ENCODE assay signal across 8 mouse cellular contexts in the genomic region with DNA sequence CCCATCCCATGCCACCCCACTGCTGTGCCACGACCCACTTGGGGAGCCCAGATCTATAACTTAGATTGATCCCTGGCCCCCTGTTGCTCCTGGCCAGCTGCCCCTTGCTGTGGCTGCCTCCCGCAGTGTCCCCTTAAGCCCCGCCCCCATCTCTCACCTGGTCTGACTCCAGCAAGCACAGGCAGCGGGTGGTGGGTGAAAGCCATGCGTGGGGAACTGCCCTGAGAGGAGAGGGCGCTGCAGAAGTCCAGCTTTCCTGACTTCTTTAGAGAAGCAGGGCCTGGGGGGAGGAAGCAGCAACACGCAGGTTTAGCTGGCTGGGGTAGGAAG. TPM values are rescaled to one million over a fixed set of nuclear protein-coding genes. Genes with fewer than 3 reads are reported as not detected.
DNase-seq lines count a peak whose midpoint lies in the region; ATAC-seq lines count a peak whose summit lies in the region.

No protein-coding gene starts in this region.

- H3K9me3 ChIP-seq in neural tube, embryonic 11.5 days (ENCODE audit: control insufficient read depth, low read length) = no peaks in the 10 kb centered on the region
- no peaks in the 10 kb centered on the region for H3K9me3 ChIP-seq in erythroblast, embryonic 14.5 days (ENCODE audit: control insufficient read depth, low read length)
- H3K9me3 ChIP-seq in midbrain, embryonic 11.5 days (ENCODE audit: control insufficient read depth, low read length) = no peaks in the 10 kb centered on the region

- H3K4me2 ChIP-seq in neural tube, embryonic 11.5 days (ENCODE audit: low read depth) = peak overlapping the region; percentile 21
- peak overlapping the region; percentile 0 for H3K4me2 ChIP-seq in midbrain, embryonic 11.5 days

- H3K4me1 ChIP-seq in neural tube, embryonic 11.5 days (ENCODE audit: control insufficient read depth, insufficient read depth, low read length) = peaks cover 18% of the 10 kb centered on the region
- peaks cover 98% of the 10 kb centered on the region for H3K4me1 ChIP-seq in erythroblast, embryonic 14.5 days (ENCODE audit: control insufficient read depth)
- peaks cover 18% of the 10 kb centered on the region for H3K4me1 ChIP-seq in midbrain, embryonic 11.5 days (ENCODE audit: control insufficient read depth, insufficient read depth, low read length)

- H3K36me3 ChIP-seq in neural tube, embryonic 11.5 days (ENCODE audit: control insufficient read depth, insufficient read depth, low read length) = no peaks in the 10 kb centered on the region
- H3K36me3 ChIP-seq in erythroblast, embryonic 14.5 days (ENCODE audit: control insufficient read depth) = peaks cover 89% of the 10 kb centered on the region
- H3K36me3 ChIP-seq in midbrain, embryonic 11.5 days (ENCODE audit: control insufficient read depth, insufficient read depth, low read length) = no peaks in the 10 kb centered on the region

- H3K27ac ChIP-seq in neural tube, embryonic 11.5 days (ENCODE audit: low read depth, low read length) = peak overlapping the region; percentile 81; the same call in 1 of the 2 replicates
- no peak overlapping the region for H3K27ac ChIP-seq in midbrain, embryonic 11.5 days (ENCODE audit: low read depth, low read length)

- 24% methylated on average over 7 of the region's 7 CpGs for WGBS in neural tube, embryonic 11.5 days
- WGBS in midbrain, embryonic 11.5 days = 19% methylated on average over 7 of the region's 7 CpGs

- peak overlapping the region; percentile 46; the same call in 1 of the 2 replicates for H3K9ac ChIP-seq in neural tube, embryonic 11.5 days (ENCODE audit: low read length)
- no peak overlapping the region for H3K9ac ChIP-seq in midbrain, embryonic 11.5 days (ENCODE audit: low read length)

- ATAC-seq in neural tube, embryonic 11.5 days (ENCODE audit: insufficient read depth, low FRiP score, low TSS enrichment) = no peak
- ATAC-seq in midbrain, embryonic 11.5 days (ENCODE audit: low FRiP score) = no peak

- peaks cover 34% of the 10 kb centered on the region for H3K27me3 ChIP-seq in neural tube, embryonic 11.5 days (ENCODE audit: control insufficient read depth, insufficient read depth, low read length)
- H3K27me3 ChIP-seq in erythroblast, embryonic 14.5 days (ENCODE audit: control insufficient read depth) = no peaks in the 10 kb centered on the region
- peaks cover 40% of the 10 kb centered on the region for H3K27me3 ChIP-seq in midbrain, embryonic 11.5 days (ENCODE audit: control insufficient read depth, insufficient read depth, low read length)

- no peak for DNase-seq in neural tube, embryonic 11.5 days (ENCODE audit: low spot score)
- DNase-seq in neural tube, embryonic 10.5 days (ENCODE audit: extremely low spot score, low spot score) = no peak
- DNase-seq in kidney, adult 9 months = peak; percentile 57
- no peak for DNase-seq in midbrain, embryonic 11.5 days (ENCODE audit: low spot score, missing footprints)
- DNase-seq in B cell, adult 2 months = no peak
- no peak for DNase-seq in urinary bladder, postnatal 10 days (ENCODE audit: low spot score)
- no peak for DNase-seq in frontal cortex, postnatal 10 days (ENCODE audit: low spot score in 2 of 2)

- no peak overlapping the region for H3K4me3 ChIP-seq in neural tube, embryonic 11.5 days (ENCODE audit: low read depth, low read length)
- peak overlapping the region; percentile 67 for H3K4me3 ChIP-seq in erythroblast, embryonic 14.5 days (replicated peaks)
- H3K4me3 ChIP-seq in midbrain, embryonic 11.5 days (ENCODE audit: low read depth, low read length) = no peak overlapping the region

RNA-seq across cellular contexts. Expression of gene G430095P16Rik, which starts 0.7 kb away (rescaled TPM):
- 0.84 and 1.8 TPM in 2 replicates for polyA plus RNA-seq in neural tube, embryonic 11.5 days (2014; fragmentation: Nextera tagmentation; extraction: Ambion mirVana)
- 11.0 and 11.9 TPM in 2 replicates for polyA plus RNA-seq in erythroblast, embryonic 14.5 days (2012)
- 1.6 and 1.9 TPM in 2 replicates for polyA plus RNA-seq in midbrain, embryonic 11.5 days (2014; fragmentation: Nextera tagmentation; extraction: Ambion mirVana)

RNA-seq across cellular contexts. Expression of gene Lyl1, which starts 22.3 kb away (rescaled TPM):
- polyA plus RNA-seq in neural tube, embryonic 11.5 days (2014; fragmentation: Nextera tagmentation; extraction: Ambion mirVana) = 4.6 and 5.3 TPM in 2 replicates
- polyA plus RNA-seq in erythroblast, embryonic 14.5 days (2012) = 61.4 and 62.8 TPM in 2 replicates
- 5.1 and 6.5 TPM in 2 replicates for polyA plus RNA-seq in midbrain, embryonic 11.5 days (2014; fragmentation: Nextera tagmentation; extraction: Ambion mirVana)

RNA-seq across cellular contexts. Expression of gene Nacc1, which starts 35.9 kb away (rescaled TPM):
- 26.2 and 27.0 TPM in 2 replicates for polyA plus RNA-seq in neural tube, embryonic 11.5 days (2014; fragmentation: Nextera tagmentation; extraction: Ambion mirVana)
- 7.0 and 8.5 TPM in 2 replicates for polyA plus RNA-seq in erythroblast, embryonic 14.5 days (2012)
- 18.6 and 21.4 TPM in 2 replicates for polyA plus RNA-seq in midbrain, embryonic 11.5 days (2014; fragmentation: Nextera tagmentation; extraction: Ambion mirVana)

RNA-seq across cellular contexts. Expression of gene Trmt1, which starts 37.4 kb away (rescaled TPM):
- 60.4 and 60.6 TPM in 2 replicates for polyA plus RNA-seq in neural tube, embryonic 11.5 days (2014; fragmentation: Nextera tagmentation; extraction: Ambion mirVana)
- 8.9 and 9.0 TPM in 2 replicates for polyA plus RNA-seq in erythroblast, embryonic 14.5 days (2012)
- 39.9 and 45.6 TPM in 2 replicates for polyA plus RNA-seq in midbrain, embryonic 11.5 days (2014; fragmentation: Nextera tagmentation; extraction: Ambion mirVana)
